Mouse (Mus musculus) CD4-positive, CD25-positive, alpha-beta regulatory T cell, adult 2 months (primary cell): ENCODE results near the gene Lyrm7.
A peak's percentile ranks its signal among the peaks of the same experiment; 100 is the strongest.

ENCODE experiments used
- DNase-seq: peaks from one replicate; pipeline ENCODE4 v3.0.0-alpha.2; 2012; ENCODE audit warnings: low read depth, low spot score

Lyrm7 gene

DNA sequence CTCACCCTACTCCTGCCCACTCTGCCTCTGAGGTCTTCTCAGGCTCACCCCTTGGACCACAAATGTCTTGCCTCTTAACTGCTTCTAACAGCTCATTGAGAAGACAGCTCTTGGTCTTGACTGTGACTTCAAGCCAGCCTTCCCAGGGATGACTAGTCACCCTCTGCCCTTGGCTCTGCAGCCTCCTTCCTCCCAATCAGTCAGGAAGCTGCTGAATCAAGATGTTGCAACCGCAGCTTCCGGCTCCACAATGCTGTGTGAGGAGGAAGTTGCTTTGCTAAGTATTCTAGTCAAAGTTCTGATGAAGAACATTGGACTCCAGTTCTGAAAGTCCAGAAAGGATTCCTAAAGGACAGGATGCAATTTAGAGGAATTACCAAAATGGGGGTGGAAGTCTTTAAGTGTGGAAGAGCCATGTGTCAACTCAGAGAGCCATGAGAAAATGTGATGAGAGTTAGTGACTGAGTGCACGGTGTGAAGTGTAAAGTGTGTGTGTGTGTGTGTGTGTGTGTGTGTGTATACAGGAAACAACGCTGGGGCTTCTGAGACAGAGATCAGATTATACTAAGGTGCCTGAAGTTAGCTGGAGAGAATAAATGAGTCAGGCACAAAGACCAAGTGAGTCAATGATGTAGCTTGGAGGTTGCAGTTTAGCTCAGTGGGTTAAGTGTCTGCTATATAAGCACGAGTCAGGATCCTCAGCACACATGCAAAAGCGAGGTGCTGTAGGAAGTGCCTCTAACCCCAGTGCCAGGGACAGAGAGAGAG lies 58.7 kb downstream of the Lyrm7 start:
- peak; percentile 89 for DNase-seq

DNA sequence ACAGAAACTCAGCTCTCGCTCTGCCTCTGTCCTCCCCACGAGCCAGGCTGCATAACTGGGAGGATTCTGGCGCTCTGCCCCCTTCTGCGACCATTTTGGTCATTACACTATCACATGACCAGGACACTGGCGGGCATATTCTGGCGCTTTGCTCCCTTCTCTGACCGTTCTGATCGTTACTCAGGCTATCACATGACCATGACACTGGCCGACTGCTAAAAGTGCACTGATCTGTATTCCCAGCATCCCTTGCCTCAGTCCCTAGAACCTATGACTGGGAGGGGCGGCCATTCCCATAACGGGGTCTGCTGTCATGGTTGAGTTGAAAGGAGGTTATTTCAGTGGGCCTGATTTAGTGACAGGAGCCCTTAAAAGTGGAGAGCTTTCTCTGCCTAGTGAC lies 64.2 kb downstream of the Lyrm7 start:
- no peak for DNase-seq

GRCm38 (mm10) chr11:54794678-54795077 lies 66.0 kb downstream of the Lyrm7 start:
- DNase-seq = no peak

- DNase-seq = no peak
Observed at GRCm38 (mm10) chr11:54793173-54793572, 67.5 kb downstream of the Lyrm7 start.

DNA sequence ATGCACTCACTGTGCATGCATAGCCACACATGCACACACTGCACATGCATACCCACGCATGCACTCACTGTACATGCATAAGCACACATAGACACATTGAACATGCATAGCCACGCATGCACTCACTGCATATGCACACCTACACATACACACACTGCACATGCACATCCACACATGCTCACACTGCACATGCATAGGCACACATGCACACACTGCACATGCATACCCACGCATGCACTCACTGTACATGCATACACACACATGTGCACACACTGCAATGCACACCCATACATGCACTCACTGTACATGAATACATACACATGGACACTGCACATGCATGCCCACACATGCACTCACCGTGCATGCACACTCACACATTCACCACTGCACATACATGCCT lies 69.3 kb downstream of the Lyrm7 start:
- no peak for DNase-seq

DNA sequence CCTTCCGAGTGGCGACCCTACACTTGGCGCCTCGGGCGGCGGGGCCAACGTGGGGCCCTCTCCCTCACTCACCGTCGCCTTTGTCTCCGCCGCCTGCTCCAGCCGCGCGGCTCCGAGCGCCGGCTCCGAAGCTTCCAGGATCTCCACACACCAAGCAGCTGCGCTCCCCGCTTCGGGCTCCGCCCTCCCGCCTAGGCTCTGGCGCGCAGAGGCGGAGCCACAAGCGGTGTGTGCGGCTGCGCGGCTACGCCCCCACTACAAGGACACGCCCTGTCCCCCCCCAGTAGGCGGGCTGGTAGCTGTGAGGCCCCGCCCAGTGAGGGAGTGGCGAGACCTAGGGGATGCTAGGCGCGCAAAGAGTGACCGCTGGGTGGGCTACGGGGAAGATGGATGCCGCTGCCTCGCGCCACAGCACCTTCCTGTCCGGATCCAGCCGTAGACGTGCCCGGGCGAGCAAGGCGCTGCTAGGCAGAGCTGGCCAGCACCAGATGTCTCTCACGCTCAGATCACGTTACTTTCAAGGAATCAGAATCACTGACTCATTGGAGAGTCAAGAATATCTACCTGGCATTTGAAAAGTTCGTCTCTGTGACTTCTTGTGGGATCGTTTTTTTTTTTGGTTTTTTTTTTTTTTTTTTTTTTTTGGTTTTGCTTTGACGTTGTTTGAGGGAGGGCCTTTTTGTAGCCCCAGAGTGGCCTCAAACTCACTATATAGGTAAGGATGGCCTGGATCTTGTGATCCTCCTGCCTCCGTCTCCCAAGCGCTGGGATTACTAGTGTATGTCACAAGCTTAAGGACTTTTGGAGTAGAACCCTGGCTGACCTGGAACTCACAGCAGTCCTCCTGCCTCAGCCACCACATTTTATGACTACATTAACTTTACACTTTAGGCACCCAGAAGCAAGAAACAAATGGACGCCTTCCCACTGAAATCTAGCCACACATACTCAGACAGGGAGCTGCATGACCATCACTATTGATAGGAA lies 72.9 kb downstream of the Lyrm7 start, which contains the start of gene Cdc42se2:
Gene Cdc42se2, minus strand, starts transcription at position 188 of the 987 bp plus-strand sequence.
- peak; percentile 97 for DNase-seq

DNA sequence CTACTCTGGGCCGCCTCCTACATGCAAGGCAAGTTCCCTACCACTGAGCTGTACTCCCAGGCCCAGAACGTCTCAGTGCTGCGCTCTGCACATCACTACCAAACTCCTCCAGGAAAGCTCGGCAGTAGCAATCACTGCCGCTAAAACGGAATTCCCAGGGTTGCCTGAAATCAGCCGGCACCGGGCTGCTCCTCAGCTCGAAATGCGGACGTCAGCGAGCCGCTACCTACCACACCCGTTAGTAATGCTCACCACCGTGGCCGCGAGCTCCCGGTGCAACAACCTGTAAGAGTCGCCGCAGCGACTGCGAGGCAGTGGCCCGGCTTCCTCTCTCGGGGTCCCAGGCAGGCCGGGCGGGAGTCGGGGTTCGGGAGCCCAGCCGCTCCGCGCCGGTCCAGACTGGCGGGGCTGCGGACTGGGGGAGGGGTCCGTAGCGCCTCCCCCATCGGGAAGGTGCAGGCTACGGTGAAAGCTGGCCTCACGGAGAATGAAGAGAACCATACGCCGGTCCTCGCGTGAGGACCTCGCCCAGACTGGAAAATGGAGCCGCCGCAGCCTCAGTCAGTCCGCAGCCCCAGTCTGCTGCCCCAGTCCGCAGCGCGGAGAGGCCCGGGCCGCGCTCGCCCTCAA lies 73.7 kb downstream of the Lyrm7 start:
- peak; percentile 65 for DNase-seq

- no peak for DNase-seq
Observed at GRCm38 (mm10) chr11:54785566-54785965, 75.2 kb downstream of the Lyrm7 start.

- no peak for DNase-seq
Observed at GRCm38 (mm10) chr11:54784436-54784835, 76.3 kb downstream of the Lyrm7 start.

GRCm38 (mm10) chr11:54782253-54782652 lies 78.5 kb downstream of the Lyrm7 start:
- DNase-seq = no peak

- DNase-seq = no peak
Observed at GRCm38 (mm10) chr11:54779946-54780345, 80.8 kb downstream of the Lyrm7 start.

GRCm38 (mm10) chr11:54778131-54778844 lies 82.4 kb downstream of the Lyrm7 start:
- DNase-seq = peak; percentile 59

- peak; percentile 58 for DNase-seq
Observed at GRCm38 (mm10) chr11:54777387-54778130, 83.2 kb downstream of the Lyrm7 start.
